Comparison of ENCODE assay signal across 9 mouse cellular contexts in genomic region chr8:72136302-72136978, GRCm38 (mm10). TPM values are rescaled to one million over a fixed set of nuclear protein-coding genes. Genes with fewer than 3 reads are reported as not detected.
DNase-seq lines count a peak whose midpoint lies in the region; ATAC-seq and TF ChIP-seq lines count a peak whose summit lies in the region.
"Had no signal": no experiment of that assay in that cellular context is flagged by ENCODE, and none has a peak within 500 bp of the region (broad histone marks: within the 10 kb centered on the region; RNA-seq: fewer than 3 reads in every experiment).

No protein-coding gene starts in this region.

- TF ChIP-seq POLR2A in liver, adult 2 months (IDR thresholded peaks at IDR 0.05; ENCODE audit: extremely low read depth, insufficient read depth, low read length), result no peak

- peak overlapping the region; percentile 58 for H3K27ac ChIP-seq in liver, adult 2 months (replicated peaks; ENCODE audit: insufficient read depth, low read depth, low read length)
- H3K27ac ChIP-seq in stomach, embryonic 14.5 days (ENCODE audit: low read length), result peak overlapping the region; percentile 100

- peak; percentile 44; the same call in 1 of the 2 replicates for ATAC-seq in stomach, embryonic 14.5 days (ENCODE audit: insufficient number of reproducible peaks, insufficient read depth, low FRiP score, low read depth)

- H3K27me3 ChIP-seq in liver, adult 2 months (ENCODE audit: control insufficient read depth, insufficient read depth, low read length), result no peaks in the 10 kb centered on the region
- H3K27me3 ChIP-seq in stomach, embryonic 14.5 days (ENCODE audit: control insufficient read depth, insufficient read depth, low read length), result no peaks in the 10 kb centered on the region

- DNase-seq in cerebellum, adult 11-12 months, result peak; percentile 46
- no peak for DNase-seq in cerebellum, postnatal 4 days (ENCODE audit: low spot score in 2 of 2)
- peak; percentile 40 for DNase-seq in cerebellum, adult 8-10 months
- DNase-seq in gastrocnemius, postnatal 10 days, result peak; percentile 50
- DNase-seq in hindlimb bud, embryonic 11.5 days (ENCODE audit: extremely low spot score, low read depth, low spot score), result peak; percentile 71
- DNase-seq in liver, adult 2 months (ENCODE audit: extremely low read depth, low read depth, low spot score), result peak; percentile 54
- DNase-seq in monocyte, adult 2 months (ENCODE audit: low read depth in 1 of 2, low spot score in 2 of 2), result peak; percentile 12 to 43

- peaks cover 3% of the 10 kb centered on the region; the same call in 1 of the 2 replicates for H3K79me2 ChIP-seq in liver, adult 2 months (ENCODE audit: control insufficient read depth, insufficient read depth, low read length)

- no peaks in the 10 kb centered on the region for H3K9me3 ChIP-seq in stomach, embryonic 14.5 days (ENCODE audit: control insufficient read depth, low read depth, low read length)
- H3K9me3 ChIP-seq: G1E had no signal

- H3K9ac ChIP-seq in liver, adult 2 months (ENCODE audit: low read depth, low read length), result peak overlapping the region; percentile 88
- peak overlapping the region; percentile 99 for H3K9ac ChIP-seq in stomach, embryonic 14.5 days (replicated peaks; ENCODE audit: low read depth, low read length)

- peak overlapping the region; percentile 73 for H3K4me2 ChIP-seq in stomach, embryonic 14.5 days (replicated peaks; ENCODE audit: low read depth, low read length)

- 10% methylated on average over 18 of the region's 18 CpGs for WGBS in liver, adult 2 months
- WGBS in stomach, embryonic 14.5 days, result under 1% methylated on average over 18 of the region's 18 CpGs

- no peak for TF ChIP-seq CTCF in liver, adult 2 months (IDR thresholded peaks at IDR 0.05; ENCODE audit: low read depth, low read length)

- peaks cover 14% of the 10 kb centered on the region for H3K36me3 ChIP-seq in liver, adult 2 months (ENCODE audit: control insufficient read depth, insufficient read depth, low read length)
- peaks cover 28% of the 10 kb centered on the region for H3K36me3 ChIP-seq in stomach, embryonic 14.5 days (ENCODE audit: control insufficient read depth, insufficient read depth, low read length)
- H3K36me3 ChIP-seq: G1E had no signal

- H3K4me1 ChIP-seq in liver, adult 2 months (ENCODE audit: control insufficient read depth, insufficient read depth, low read length), result peaks cover 7% of the 10 kb centered on the region; the same call in 1 of the 2 replicates
- H3K4me1 ChIP-seq in stomach, embryonic 14.5 days (ENCODE audit: control insufficient read depth, insufficient read depth, low read length), result peaks cover 15% of the 10 kb centered on the region; the same call in 1 of the 2 replicates

- H3K4me3 ChIP-seq in liver, adult 2 months (ENCODE audit: insufficient read depth, low read depth, low read length), result peak overlapping the region; percentile 83
- H3K4me3 ChIP-seq in stomach, embryonic 14.5 days (ENCODE audit: low read depth, low read length), result peak overlapping the region; percentile 89

RNA-seq across cellular contexts. Expression of gene Tpm4, which starts 1.7 kb away (rescaled TPM):
- total RNA-seq in gastrocnemius, postnatal 10 days (2021), result 100 to 1,000 TPM; 115 to 142 TPM
- 23.8 and 26.7 TPM in 2 replicates for total RNA-seq in liver, adult 2 months (2014; rRNA removed)
- 6.9 and 10.1 TPM in 2 replicates for polyA plus RNA-seq in liver, adult 2 months (2012; rRNA removed)
- 595 and 633 TPM in 2 replicates for polyA plus RNA-seq in stomach, embryonic 14.5 days (2014; fragmentation: Nextera tagmentation; extraction: Ambion mirVana)

RNA-seq across cellular contexts. Expression of gene Rab8a, which starts 24.6 kb away (rescaled TPM):
- 10 to 100 TPM; 22.8 to 30.8 TPM for total RNA-seq in gastrocnemius, postnatal 10 days (2021)
- 91.4 and 101 TPM in 2 replicates for total RNA-seq in liver, adult 2 months (2014; rRNA removed)
- polyA plus RNA-seq in liver, adult 2 months (2012; rRNA removed), result 27.5 and 61.4 TPM in 2 replicates
- 81.5 and 86.4 TPM in 2 replicates for polyA plus RNA-seq in stomach, embryonic 14.5 days (2014; fragmentation: Nextera tagmentation; extraction: Ambion mirVana)

RNA-seq across cellular contexts. Expression of gene Olfr374, which starts 29.6 kb away (rescaled TPM):
- not detected for total RNA-seq in gastrocnemius, postnatal 10 days (2021)
- total RNA-seq in liver, adult 2 months (2014; rRNA removed), result not detected in 2 replicates
- not detected in 2 replicates for polyA plus RNA-seq in liver, adult 2 months (2012; rRNA removed)
- polyA plus RNA-seq in stomach, embryonic 14.5 days (2014; fragmentation: Nextera tagmentation; extraction: Ambion mirVana), result 0.06 and 0.13 TPM in 2 replicates
- polyA plus RNA-seq: G1E had no signal

RNA-seq across cellular contexts. Expression of gene Hsh2d, which starts 53.0 kb away (rescaled TPM):
- not detected for total RNA-seq in gastrocnemius, postnatal 10 days (2021)
- total RNA-seq in liver, adult 2 months (2014; rRNA removed), result 0.07 and 0.18 TPM in 2 replicates
- polyA plus RNA-seq in liver, adult 2 months (2012; rRNA removed), result 0.07 and 0.11 TPM in 2 replicates
- polyA plus RNA-seq in stomach, embryonic 14.5 days (2014; fragmentation: Nextera tagmentation; extraction: Ambion mirVana), result 1.4 TPM in 2 replicates

RNA-seq across cellular contexts. Expression of gene Olfr373, which starts 53.5 kb away (rescaled TPM):
- total RNA-seq in gastrocnemius, postnatal 10 days (2021), result not detected
- total RNA-seq in liver, adult 2 months (2014; rRNA removed), result not detected in 2 replicates
- polyA plus RNA-seq in liver, adult 2 months (2012; rRNA removed), result not detected in 2 replicates
- 0.06 and 0.07 TPM in 2 replicates for polyA plus RNA-seq in stomach, embryonic 14.5 days (2014; fragmentation: Nextera tagmentation; extraction: Ambion mirVana)
- polyA plus RNA-seq: G1E had no signal

Comparison
In these comparisons a context has a peak if more than half of its experiments do, and no peak if none do; other contexts are left out.
1. DNase-seq: peak in cerebellum, adult 11-12 months (single experiment), cerebellum, adult 8-10 months (single experiment), gastrocnemius, postnatal 10 days (single experiment), hindlimb bud, embryonic 11.5 days (single experiment), liver, adult 2 months (single experiment) and monocyte, adult 2 months (2 of 2); none in cerebellum, postnatal 4 days (0 of 2).